Mouse (Mus musculus) kidney, adult 2 months (tissue): ENCODE results near the gene Wfdc9.
"Not testable (repeated sequence)": the region's sequence is repeated elsewhere in the genome, so short reads cannot be mapped to it uniquely, and the experiment has no call there.

Source experiments
- CTCF ChIP-seq: fragments of 200-500 bp; conservative IDR thresholded peaks from 2 replicates; pipeline ENCODE4 v1.5.1; 2011; ENCODE audit warnings: low read depth, mild to moderate bottlenecking, control low read depth, low read length, moderate library complexity, mixed read lengths; ENCODE audit not compliant: insufficient read depth, insufficient read length
- POLR2A ChIP-seq: fragments of 200-500 bp; IDR thresholded peaks from one replicate; pipeline ENCODE4 v1.6.1; 2011; ENCODE audit warnings: low read depth, low read length, control low read depth

DNA sequence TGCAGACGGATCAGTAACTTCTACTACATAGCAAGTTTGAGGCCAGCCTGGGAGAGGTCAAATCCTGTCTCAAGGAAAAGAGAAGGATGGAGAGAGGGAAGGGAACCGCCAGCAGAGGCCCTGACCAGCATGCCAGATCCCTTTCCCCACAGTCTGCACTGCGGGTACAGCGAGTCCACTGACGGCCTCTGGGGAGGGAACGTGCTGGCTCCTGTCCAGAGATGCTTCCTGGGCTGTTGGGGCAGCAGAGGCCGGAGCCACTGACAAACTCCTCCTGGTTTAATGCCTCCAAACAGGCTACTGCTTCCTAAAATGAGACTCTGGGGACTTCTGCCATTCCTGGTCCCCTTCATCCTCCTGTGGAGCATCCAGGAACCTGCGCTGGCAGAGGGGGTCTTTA is 42.9 kb downstream of the Wfdc9 start, which contains the start of the genes Wfdc6b and Wfdc8:
- not testable (repeated sequence) for TF ChIP-seq CTCF, POLR2A
